Mouse (Mus musculus) myocyte (in vitro differentiated cells): ENCODE results near the gene Notch2. TPM values are rescaled to one million over a fixed set of nuclear protein-coding genes. Genes with fewer than 3 reads are reported as not detected.

Experiments used
- H3K27me3 ChIP-seq: one replicate; pipeline ENCODE4 v1.6.1; 2011; ENCODE audit not compliant: control insufficient read depth, insufficient read depth, insufficient read length
- H3K36me3 ChIP-seq: one replicate; pipeline ENCODE4 v1.6.1; 2011; ENCODE audit not compliant: control insufficient read depth, insufficient read depth
- H3K4me2 ChIP-seq: one replicate; pipeline ENCODE4 v1.6.1; 2011; ENCODE audit warnings: low read depth, control low read depth
- H3K4me3 ChIP-seq: one replicate; pipeline ENCODE4 v1.5.1; 2011; ENCODE audit warnings: mild to moderate bottlenecking, control low read depth, moderate library complexity
- H3K79me2 ChIP-seq: one replicate; pipeline ENCODE4 v1.6.1; 2011; ENCODE audit not compliant: control insufficient read depth, insufficient read depth
- H3ac ChIP-seq: one replicate; pipeline ENCODE4 v1.6.1; 2011; ENCODE audit not compliant: control insufficient read depth, insufficient read length
- CEBPB ChIP-seq: IDR thresholded peaks from 2 replicates; pipeline ENCODE4 v1.6.1; 2011; ENCODE audit warnings: mild to moderate bottlenecking, moderate library complexity; ENCODE audit not compliant: poor library complexity, insufficient read depth, severe bottlenecking
- E2F4 ChIP-seq: IDR thresholded peaks from one replicate; pipeline ENCODE4 v1.6.1; 2011; ENCODE audit warnings: mild to moderate bottlenecking, control low read depth, moderate library complexity; ENCODE audit not compliant: insufficient read depth
- MAX ChIP-seq: IDR thresholded peaks from one replicate; pipeline ENCODE4 v1.6.1; 2011; ENCODE audit warnings: low read depth, mild to moderate bottlenecking, control low read depth
- MYOD1 ChIP-seq, 3 experiments: IDR thresholded peaks; one replicate each; pipeline ENCODE4 v1.6.1; 2011; ENCODE audit warnings: control low read depth in 2 of 3, low read depth in 2 of 3, mild to moderate bottlenecking in 2 of 3, moderate library complexity in 1 of 3; ENCODE audit not compliant: insufficient read length in 2 of 3, control insufficient read depth in 1 of 3
- MYOG ChIP-seq, 3 experiments: IDR thresholded peaks; one replicate each; pipeline ENCODE4 v1.6.1; 2011; ENCODE audit warnings: control low read depth in 2 of 3, low read depth in 2 of 3, mild to moderate bottlenecking in 2 of 3; ENCODE audit not compliant: insufficient read length in 2 of 3, control insufficient read depth in 1 of 3, insufficient read depth in 1 of 3
- POLR2A ChIP-seq: IDR thresholded peaks from one replicate; pipeline ENCODE4 v1.6.1; 2011; ENCODE audit warnings: low read depth, mild to moderate bottlenecking, control low read depth, moderate library complexity; ENCODE audit not compliant: insufficient read length
- POLR2AphosphoS2 ChIP-seq: IDR thresholded peaks from one replicate; pipeline ENCODE4 v1.6.1; 2011; ENCODE audit warnings: low read depth, control low read depth; ENCODE audit not compliant: insufficient read length
- REST ChIP-seq: IDR thresholded peaks from one replicate; pipeline ENCODE4 v1.6.1; 2011; ENCODE audit warnings: mild to moderate bottlenecking, control low read depth, moderate library complexity; ENCODE audit not compliant: insufficient read depth, insufficient read length
- SRF ChIP-seq: IDR thresholded peaks from one replicate; pipeline ENCODE4 v1.6.1; 2011; ENCODE audit warnings: low read depth; ENCODE audit not compliant: control insufficient read depth, insufficient read length
- TCF12 ChIP-seq: IDR thresholded peaks from one replicate; pipeline ENCODE4 v1.6.1; 2011; ENCODE audit warnings: mild to moderate bottlenecking, control low read depth; ENCODE audit not compliant: poor library complexity, insufficient read depth, severe bottlenecking
- TCF3 ChIP-seq: IDR thresholded peaks from one replicate; pipeline ENCODE4 v1.6.1; 2011; ENCODE audit warnings: low read depth, control low read depth; ENCODE audit not compliant: insufficient read length
- USF1 ChIP-seq: IDR thresholded peaks from one replicate; pipeline ENCODE4 v1.6.1; 2011; ENCODE audit warnings: low read depth, mild to moderate bottlenecking, control low read depth, moderate library complexity
- polyA plus RNA-seq: library from polyadenylated mRNA; unstranded; fragments of >200 nt; fragmentation: generic; extraction: Trizol; gene quantifications from one replicate; pipeline ENCODE4 v1.2.1, GENCODE M21; 2012; ENCODE audit warnings: missing spikeins

The Notch2 gene
- polyA plus RNA-seq, 1 experiment = 15.1 TPM

DNA sequence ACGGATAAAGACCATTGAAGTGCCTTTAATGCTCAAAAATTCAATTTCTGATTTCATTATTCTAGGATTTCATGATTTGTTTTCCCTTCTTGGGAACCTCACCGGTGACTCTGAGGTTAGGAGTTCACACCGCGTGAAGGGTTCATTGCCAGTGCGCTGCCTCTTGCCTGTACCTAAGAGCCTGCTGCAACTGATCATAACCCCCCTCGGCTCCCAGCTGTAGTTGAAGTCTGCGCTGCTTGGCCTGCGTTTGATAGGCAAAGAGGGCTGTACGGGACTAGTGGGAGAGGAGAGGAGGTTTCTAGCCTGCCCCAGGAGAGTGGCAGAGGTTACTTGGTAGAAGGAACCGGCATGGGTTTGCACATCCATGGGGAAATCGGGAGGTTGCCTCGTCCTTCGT, 71.5 kb downstream of the Notch2 start:
- no peak overlapping the region for H3K4me2 ChIP-seq
- no peaks in the 10 kb centered on the region for H3K27me3 ChIP-seq
- H3ac ChIP-seq = no peak overlapping the region
- peaks cover 34% of the 10 kb centered on the region for H3K79me2 ChIP-seq
- H3K4me3 ChIP-seq = no peak overlapping the region
- TF ChIP-seq MAX = no peak
- no peak for TF ChIP-seq POLR2AphosphoS2
- TF ChIP-seq MYOD1 (IDR thresholded peaks at IDR 0.05; ENCODE audit: control insufficient read depth in 1 of 3, insufficient read length in 2 of 3, low read depth in 2 of 3) = no peak
- TF ChIP-seq USF1 = no peak
- no peak for TF ChIP-seq TCF3
- no peak for TF ChIP-seq MYOG (IDR thresholded peaks at IDR 0.05; ENCODE audit: control insufficient read depth in 1 of 3, insufficient read depth in 1 of 3, insufficient read length in 2 of 3, low read depth in 2 of 3)
- no peak for TF ChIP-seq E2F4
- TF ChIP-seq TCF12 = no peak
- TF ChIP-seq SRF = no peak
- no peak for TF ChIP-seq CEBPB
- TF ChIP-seq POLR2A = no peak
- TF ChIP-seq REST = no peak
- H3K36me3 ChIP-seq = peaks cover 24% of the 10 kb centered on the region

DNA sequence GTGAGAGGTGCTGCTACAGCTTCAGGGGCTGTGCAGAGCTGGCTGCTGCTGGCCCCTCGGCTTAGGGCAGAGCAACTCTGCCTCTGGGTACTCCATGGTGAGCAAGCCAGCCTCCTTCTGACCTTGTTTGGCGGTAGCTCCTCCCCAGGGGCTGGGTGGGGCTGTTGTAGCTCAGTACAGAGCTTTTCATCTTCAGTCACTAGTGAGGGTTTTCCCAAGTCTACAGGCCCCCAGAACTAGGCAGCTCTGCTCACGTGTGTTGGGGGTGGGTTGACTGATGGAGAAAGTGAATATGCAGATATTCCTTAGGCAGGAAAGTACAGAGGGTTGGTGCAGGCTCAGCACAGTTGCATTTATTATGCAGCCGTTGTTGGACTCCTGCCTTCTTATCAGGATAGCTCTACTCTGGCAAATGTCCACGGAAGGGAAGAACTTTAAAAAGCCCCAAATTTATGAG, 72.5 kb downstream of the Notch2 start:
- H3K4me3 ChIP-seq = no peak overlapping the region
- no peak overlapping the region for H3K4me2 ChIP-seq
- no peak for TF ChIP-seq MAX
- TF ChIP-seq REST = no peak
- H3K36me3 ChIP-seq = peaks cover 19% of the 10 kb centered on the region
- peaks cover 41% of the 10 kb centered on the region for H3K79me2 ChIP-seq
- H3ac ChIP-seq = no peak overlapping the region
- no peaks in the 10 kb centered on the region for H3K27me3 ChIP-seq

DNA sequence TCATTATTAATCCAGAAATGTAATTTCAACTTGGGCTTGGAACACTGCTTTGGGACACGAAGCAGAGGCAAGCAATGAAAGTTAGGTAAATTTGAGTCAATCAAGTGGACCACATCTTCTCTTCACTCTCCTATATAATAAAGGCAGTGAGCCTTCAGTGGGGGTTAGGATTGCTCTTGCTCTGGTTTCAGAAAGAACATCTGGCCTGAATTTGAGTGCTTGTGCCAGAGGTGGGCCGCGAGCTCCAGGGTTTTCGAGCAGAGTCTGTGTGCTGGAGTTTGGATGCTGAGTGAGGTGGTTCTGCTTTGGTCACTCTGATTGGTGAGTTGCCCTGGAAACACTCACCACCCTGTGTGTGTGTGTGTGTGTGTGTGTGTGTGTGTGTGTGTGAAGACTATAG, 73.1 kb downstream of the Notch2 start:
- no peaks in the 10 kb centered on the region for H3K27me3 ChIP-seq
- peaks cover 47% of the 10 kb centered on the region for H3K79me2 ChIP-seq
- no peak overlapping the region for H3K4me3 ChIP-seq
- TF ChIP-seq MAX (no peak), REST (no peak), MYOG (IDR thresholded peaks at IDR 0.05; ENCODE audit: control insufficient read depth in 1 of 3, insufficient read depth in 1 of 3, insufficient read length in 2 of 3, low read depth in 2 of 3) (no peak), POLR2A (no peak), TCF12 (no peak), CEBPB (no peak), E2F4 (no peak), MYOD1 (IDR thresholded peaks at IDR 0.05; ENCODE audit: control insufficient read depth in 1 of 3, insufficient read length in 2 of 3, low read depth in 2 of 3) (no peak), POLR2AphosphoS2 (no peak), SRF (no peak), USF1 (no peak), TCF3 (no peak)
- no peak overlapping the region for H3K4me2 ChIP-seq
- no peak overlapping the region for H3ac ChIP-seq
- peaks cover 19% of the 10 kb centered on the region for H3K36me3 ChIP-seq

DNA sequence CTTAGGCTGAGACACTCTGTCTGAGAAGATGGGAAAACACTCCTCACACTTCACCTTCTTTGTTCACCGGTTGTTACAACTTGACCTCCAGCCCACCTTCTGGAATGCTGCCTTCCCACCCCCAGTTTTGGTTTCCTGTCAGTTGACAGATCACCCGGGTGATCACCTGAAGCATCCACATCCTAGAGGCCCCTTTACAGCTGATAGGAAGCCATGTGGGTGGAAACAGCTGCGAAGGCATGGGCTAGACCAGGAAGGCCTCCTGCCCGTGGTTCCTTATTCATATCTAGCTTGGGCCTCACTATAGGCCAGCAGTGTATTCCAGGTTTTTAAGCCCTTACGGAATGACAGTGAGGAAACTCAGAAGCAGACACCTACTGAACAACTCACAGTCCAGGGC, 73.5 kb downstream of the Notch2 start:
- Histone ChIP-seq H3K79me2 (peaks cover 51% of the 10 kb centered on the region), H3K27me3 (no peaks in the 10 kb centered on the region), H3ac (no peak overlapping the region), H3K4me3 (no peak overlapping the region), H3K4me2 (no peak overlapping the region), H3K36me3 (peaks cover 19% of the 10 kb centered on the region)
- TF ChIP-seq SRF = no peak
- no peak for TF ChIP-seq MYOG (IDR thresholded peaks at IDR 0.05; ENCODE audit: control insufficient read depth in 1 of 3, insufficient read depth in 1 of 3, insufficient read length in 2 of 3, low read depth in 2 of 3)
- TF ChIP-seq TCF12 = no peak
- TF ChIP-seq E2F4 = no peak
- no peak for TF ChIP-seq CEBPB
- TF ChIP-seq MAX = no peak
- TF ChIP-seq REST = no peak
- TF ChIP-seq USF1 = no peak
- no peak for TF ChIP-seq POLR2AphosphoS2
- no peak for TF ChIP-seq TCF3
- TF ChIP-seq POLR2A = no peak

DNA sequence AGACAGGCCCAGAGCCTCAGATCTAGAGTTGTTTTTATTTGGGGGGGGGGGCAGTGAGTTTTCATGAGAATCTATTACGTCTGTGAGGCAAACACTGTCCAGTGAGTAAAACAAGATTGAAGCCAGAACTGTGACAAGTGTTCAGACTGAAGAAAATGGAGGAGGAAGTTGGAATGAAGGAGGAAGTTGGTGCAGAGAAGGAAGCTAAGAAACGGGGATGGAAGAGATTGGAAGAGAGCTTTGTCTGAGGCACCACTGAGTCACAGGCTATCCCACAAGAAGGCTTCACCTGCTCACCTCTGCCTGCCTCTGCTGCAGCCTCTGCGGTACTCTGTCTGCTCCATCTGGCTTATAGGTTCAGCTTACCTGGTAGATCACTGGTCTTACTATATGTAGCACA, 74.2 kb downstream of the Notch2 start:
- peaks cover 52% of the 10 kb centered on the region for H3K79me2 ChIP-seq
- no peaks in the 10 kb centered on the region for H3K27me3 ChIP-seq
- peaks cover 19% of the 10 kb centered on the region for H3K36me3 ChIP-seq
- H3K4me2 ChIP-seq = no peak overlapping the region
- TF ChIP-seq USF1 (no peak), REST (no peak), E2F4 (no peak), MYOG (IDR thresholded peaks at IDR 0.05; ENCODE audit: control insufficient read depth in 1 of 3, insufficient read depth in 1 of 3, insufficient read length in 2 of 3, low read depth in 2 of 3) (no peak), POLR2A (no peak), MYOD1 (IDR thresholded peaks at IDR 0.05; ENCODE audit: control insufficient read depth in 1 of 3, insufficient read length in 2 of 3, low read depth in 2 of 3) (no peak), MAX (no peak), TCF3 (no peak), POLR2AphosphoS2 (no peak), SRF (no peak), TCF12 (no peak)
- H3K4me3 ChIP-seq = no peak overlapping the region
- no peak overlapping the region for H3ac ChIP-seq
